Mouse (Mus musculus) hindbrain, embryonic 15.5 days (tissue): ENCODE data around the gene Zfp963. TPM values are rescaled to one million over a fixed set of nuclear protein-coding genes. Genes with fewer than 3 reads are reported as not detected.
"Not testable (repeated sequence)": the region's sequence is repeated elsewhere in the genome, so short reads cannot be mapped to it uniquely, and the experiment has no call there.

Experiments
- ATAC-seq: fragments of 200-750 bp; cut with Nextera tagmentation; 2 replicates; pipeline ENCODE4 v1.8.0; 2017; ENCODE audit warnings: low read depth, moderate number of reproducible peaks, moderate TSS enrichment; ENCODE audit not compliant: low FRiP score
- H3K27ac ChIP-seq: fragments of 300-500 bp; sonication (generic); replicated peaks from 2 replicates; pipeline ENCODE4 v1.5.1; 2015; ENCODE audit warnings: mild to moderate bottlenecking, inconsistent platforms
- H3K27me3 ChIP-seq: fragments of 300-500 bp; sonication (generic); 2 replicates; pipeline ENCODE4 v1.6.1; 2015; ENCODE audit warnings: control low read depth, inconsistent platforms
- H3K36me3 ChIP-seq: fragments of 300-500 bp; sonication (generic); 2 replicates; pipeline ENCODE4 v1.6.1; 2015; ENCODE audit warnings: control low read depth, inconsistent platforms
- H3K4me1 ChIP-seq: fragments of 300-500 bp; sonication (generic); replicated peaks from 2 replicates; pipeline ENCODE4 v1.6.1; 2015; ENCODE audit warnings: control low read depth, inconsistent platforms
- H3K4me2 ChIP-seq: fragments of 300-500 bp; sonication (generic); 2 replicates; pipeline ENCODE4 v1.6.1; 2015; ENCODE audit warnings: moderate library complexity, mild to moderate bottlenecking, inconsistent platforms
- H3K4me3 ChIP-seq: fragments of 300-500 bp; sonication (generic); 2 replicates; pipeline ENCODE4 v1.5.1; 2015; ENCODE audit warnings: mild to moderate bottlenecking, inconsistent platforms
- H3K9ac ChIP-seq: fragments of 300-500 bp; sonication (generic); 2 replicates; pipeline ENCODE4 v1.6.1; 2015; ENCODE audit warnings: inconsistent platforms
- H3K9me3 ChIP-seq: fragments of 300-500 bp; sonication (generic); 2 replicates; pipeline ENCODE4 v1.6.1; 2016; ENCODE audit warnings: control low read depth, inconsistent platforms
- WGBS: fragments of 180-500 bp; shearing (Covaris S2); methylation state at CpG from one replicate; pipeline ENCODE4 v1.1.7; 2015; 5-methylcytosine and 5-hydroxymethylcytosine counted together
- polyA plus RNA-seq: library from polyadenylated mRNA; unstranded; fragments of >200 nt; fragmentation: Nextera tagmentation; extraction: Ambion mirVana; gene quantifications from 2 replicates; pipeline ENCODE4 v1.2.1, GENCODE M21; 2015

The Zfp963 gene
- polyA plus RNA-seq, 1 experiment from 2014 or later = 7.0 TPM

GRCm38 (mm10) chr8:69717232-69717580, 32.6 kb downstream of the Zfp963 start:
- WGBS = 47% methylated on average over 5 of the region's 5 CpGs
- peak overlapping the region; percentile 86 for H3K4me3 ChIP-seq
- H3K4me2 ChIP-seq = peak overlapping the region; percentile 57
- no peaks in the 10 kb centered on the region for H3K36me3 ChIP-seq
- no peaks in the 10 kb centered on the region for H3K9me3 ChIP-seq
- no peaks in the 10 kb centered on the region for H3K27me3 ChIP-seq
- no peak for ATAC-seq
- H3K9ac ChIP-seq = no peak overlapping the region
- H3K4me1 ChIP-seq = peaks cover 28% of the 10 kb centered on the region
- H3K27ac ChIP-seq = peak overlapping the region; percentile 100

- Histone ChIP-seq H3K9ac (peak overlapping the region; percentile 95), H3K36me3 (no peaks in the 10 kb centered on the region), H3K27ac (peak overlapping the region; percentile 100), H3K4me2 (peak overlapping the region; percentile 57), H3K27me3 (no peaks in the 10 kb centered on the region), H3K4me1 (peaks cover 28% of the 10 kb centered on the region), H3K9me3 (no peaks in the 10 kb centered on the region), H3K4me3 (peak overlapping the region; percentile 86)
- peak; percentile 99 for ATAC-seq
- WGBS = under 1% methylated on average over 52 of the region's 52 CpGs
These were observed 33.2 kb downstream of the Zfp963 start for GRCm38 (mm10) chr8:69716403-69717231.

- ATAC-seq = no peak
These were observed 34.4 kb downstream of the Zfp963 start for GRCm38 (mm10) chr8:69715366-69715765.

GRCm38 (mm10) chr8:69713516-69713915, 36.3 kb downstream of the Zfp963 start:
- H3K4me2 ChIP-seq = no peak overlapping the region
- peaks cover 28% of the 10 kb centered on the region for H3K4me1 ChIP-seq
- no peaks in the 10 kb centered on the region for H3K9me3 ChIP-seq
- no peak overlapping the region for H3K9ac ChIP-seq
- peaks cover 18% of the 10 kb centered on the region for H3K36me3 ChIP-seq
- no peaks in the 10 kb centered on the region for H3K27me3 ChIP-seq
- no peak for ATAC-seq
- H3K4me3 ChIP-seq = no peak overlapping the region
- H3K27ac ChIP-seq = no peak overlapping the region
- WGBS = 91% methylated on average over 8 of the region's 8 CpGs

More at GRCm38 (mm10) chr8:69715366-69715765, 34.4 kb downstream of the Zfp963 start:
- Histone ChIP-seq H3K4me2 (peak overlapping the region; percentile 57), H3K27me3 (no peaks in the 10 kb centered on the region), H3K36me3 (no peaks in the 10 kb centered on the region), H3K9me3 (no peaks in the 10 kb centered on the region), H3K27ac (no peak overlapping the region), H3K9ac (0 out of 2 replicates have a peak overlapping the region, but pooled peaks have one; percentile 14), H3K4me3 (peak overlapping the region; percentile 86), H3K4me1 (peaks cover 28% of the 10 kb centered on the region)
- WGBS = 84% methylated on average over 6 of the region's 6 CpGs

GRCm38 (mm10) chr8:69710624-69711023, 39.1 kb downstream of the Zfp963 start, which contains the start of gene Zfp869:
Gene Zfp869, minus strand, starts transcription at chr8:69710724.
- not testable (repeated sequence) for ATAC-seq, H3K9ac ChIP-seq, H3K4me3 ChIP-seq, H3K9me3 ChIP-seq, H3K4me2 ChIP-seq, H3K27ac ChIP-seq, H3K27me3 ChIP-seq
- WGBS = 98% methylated on average over 10 of the region's 10 CpGs
- peaks cover 47% of the 10 kb centered on the region for H3K36me3 ChIP-seq
- H3K4me1 ChIP-seq = peaks cover 21% of the 10 kb centered on the region

GRCm38 (mm10) chr8:69701810-69702209, 48.0 kb downstream of the Zfp963 start:
- Histone ChIP-seq H3K27me3 (no peaks in the 10 kb centered on the region), H3K27ac (no peak overlapping the region), H3K9me3 (no peaks in the 10 kb centered on the region), H3K36me3 (peaks cover 39% of the 10 kb centered on the region), H3K9ac (no peak overlapping the region), H3K4me3 (no peak overlapping the region), H3K4me2 (no peak overlapping the region), H3K4me1 (no peaks in the 10 kb centered on the region)
- ATAC-seq = no peak
- WGBS = 77% methylated on average over 6 of the region's 6 CpGs

Other genes with a start within 250 kb of the Zfp963 start
- gene Gm7697, start 227.0 kb downstream of the Zfp963 start, polyA plus RNA-seq = not detected in 2 replicates
- gene Zfp868, start 124.4 kb downstream of the Zfp963 start, polyA plus RNA-seq = 33.9 and 36.0 TPM in 2 replicates
- 2.4 and 2.6 TPM in 2 replicates for gene Zfp964, start 95.5 kb downstream of the Zfp963 start, polyA plus RNA-seq
- 22.8 and 24.9 TPM in 2 replicates for gene Zfp869, start 39.2 kb downstream of the Zfp963 start, polyA plus RNA-seq
- gene Gm20422, start 24.9 kb upstream of the Zfp963 start, polyA plus RNA-seq = 1.2 TPM in 1 of 2 replicates, not detected in the other
- gene Atp13a1, start 41.2 kb upstream of the Zfp963 start, polyA plus RNA-seq = 50.1 and 54.6 TPM in 2 replicates
- gene Zfp866, start 41.2 kb upstream of the Zfp963 start, polyA plus RNA-seq = 37.7 and 38.9 TPM in 2 replicates
- 31.1 and 38.7 TPM in 2 replicates for gene Gmip, start 58.7 kb upstream of the Zfp963 start, polyA plus RNA-seq
- gene Lpar2, start 72.5 kb upstream of the Zfp963 start, polyA plus RNA-seq = 0.69 and 0.75 TPM in 2 replicates
- gene Pbx4, start 82.5 kb upstream of the Zfp963 start, polyA plus RNA-seq = 59.4 and 59.5 TPM in 2 replicates
- 6.7 and 6.9 TPM in 2 replicates for gene Cilp2, start 137.7 kb upstream of the Zfp963 start, polyA plus RNA-seq
- gene Tssk6, start 152.2 kb upstream of the Zfp963 start, polyA plus RNA-seq = 3.5 and 4.3 TPM in 2 replicates
- gene Ndufa13, start 152.6 kb upstream of the Zfp963 start, polyA plus RNA-seq = 196 and 197 TPM in 2 replicates
- 10.1 and 13.8 TPM in 2 replicates for gene Yjefn3, start 152.7 kb upstream of the Zfp963 start, polyA plus RNA-seq
- gene Gatad2a, start 246.4 kb upstream of the Zfp963 start, polyA plus RNA-seq = 31.7 and 33.1 TPM in 2 replicates